Mouse (Mus musculus) heart, embryonic 13.5 days (tissue): ENCODE results near the gene Dab1. TPM values are rescaled to one million over a fixed set of nuclear protein-coding genes. Genes with fewer than 3 reads are reported as not detected.

ENCODE experiments used
- ATAC-seq: fragments of 200-750 bp; cut with Nextera tagmentation; 2 replicates; pipeline ENCODE4 v1.8.0; 2017; ENCODE audit warnings: moderate TSS enrichment; ENCODE audit not compliant: insufficient number of reproducible peaks, low FRiP score, low TSS enrichment; ENCODE audit errors: extremely low read depth
- H3K27ac ChIP-seq: fragments of 300-500 bp; sonication (generic); replicated peaks from 2 replicates; pipeline ENCODE4 v1.5.1; 2015; ENCODE audit warnings: moderate library complexity, mild to moderate bottlenecking, inconsistent platforms
- H3K27me3 ChIP-seq: fragments of 300-500 bp; sonication (generic); replicated peaks from 2 replicates; pipeline ENCODE4 v1.6.1; 2015; ENCODE audit warnings: mild to moderate bottlenecking, inconsistent platforms
- H3K36me3 ChIP-seq: fragments of 300-500 bp; sonication (generic); 2 replicates; pipeline ENCODE4 v1.6.1; 2015; ENCODE audit warnings: mild to moderate bottlenecking, inconsistent platforms
- H3K4me1 ChIP-seq: fragments of 300-500 bp; sonication (generic); 2 replicates; pipeline ENCODE4 v1.6.1; 2015; ENCODE audit warnings: inconsistent platforms
- H3K4me2 ChIP-seq: fragments of 300-500 bp; sonication (generic); 2 replicates; pipeline ENCODE4 v1.6.1; 2015; ENCODE audit warnings: inconsistent platforms, mild to moderate bottlenecking, moderate library complexity
- H3K4me3 ChIP-seq: fragments of 300-500 bp; sonication (generic); 2 replicates; pipeline ENCODE4 v1.5.1; 2015; ENCODE audit warnings: moderate library complexity, mild to moderate bottlenecking, inconsistent platforms
- H3K9ac ChIP-seq: fragments of 300-500 bp; sonication (generic); 2 replicates; pipeline ENCODE4 v1.6.1; 2015; ENCODE audit warnings: inconsistent platforms, mild to moderate bottlenecking, moderate library complexity
- H3K9me3 ChIP-seq: fragments of 300-500 bp; sonication (generic); 2 replicates; pipeline ENCODE4 v1.6.1; 2016; ENCODE audit warnings: inconsistent platforms
- WGBS: fragments of 180-500 bp; shearing (Covaris S2); methylation state at CpG from one replicate; pipeline ENCODE4 v1.1.7; 2015; ENCODE audit warnings: mixed read lengths; 5-methylcytosine and 5-hydroxymethylcytosine counted together
- polyA plus RNA-seq: library from polyadenylated mRNA; unstranded; fragments of >200 nt; fragmentation: Nextera tagmentation; extraction: Ambion mirVana; gene quantifications from 2 replicates; pipeline ENCODE4 v1.2.1, GENCODE M21; 2015

Dab1 gene
- polyA plus RNA-seq, 1 experiment from 2014 or later, result 0.48 TPM

- H3K36me3 ChIP-seq, result no peaks in the 10 kb centered on the region
- H3K9ac ChIP-seq, result no peak overlapping the region
- 85% methylated on average over 4 of the region's 4 CpGs for WGBS
- H3K27ac ChIP-seq, result no peak overlapping the region
- no peaks in the 10 kb centered on the region for H3K27me3 ChIP-seq
- no peak for ATAC-seq
- H3K4me2 ChIP-seq, result no peak overlapping the region
- no peaks in the 10 kb centered on the region for H3K4me1 ChIP-seq
- no peaks in the 10 kb centered on the region for H3K9me3 ChIP-seq
- H3K4me3 ChIP-seq, result no peak overlapping the region
Measured at GRCm38 (mm10) chr4:104680475-104680874, 1061.3 kb downstream of the Dab1 start.

GRCm38 (mm10) chr4:104686137-104686809 is 1067.1 kb downstream of the Dab1 start:
- Histone ChIP-seq H3K36me3 (no peaks in the 10 kb centered on the region), H3K27ac (no peak overlapping the region), H3K9me3 (no peaks in the 10 kb centered on the region), H3K4me2 (no peak overlapping the region), H3K4me3 (no peak overlapping the region), H3K27me3 (0 out of 2 replicates have a peak, but pooled peaks cover 3% of the 10 kb centered on the region), H3K4me1 (peaks cover 26% of the 10 kb centered on the region), H3K9ac (no peak overlapping the region)
- WGBS, result 61% methylated on average over 18 of the region's 18 CpGs
- no peak for ATAC-seq

DNA sequence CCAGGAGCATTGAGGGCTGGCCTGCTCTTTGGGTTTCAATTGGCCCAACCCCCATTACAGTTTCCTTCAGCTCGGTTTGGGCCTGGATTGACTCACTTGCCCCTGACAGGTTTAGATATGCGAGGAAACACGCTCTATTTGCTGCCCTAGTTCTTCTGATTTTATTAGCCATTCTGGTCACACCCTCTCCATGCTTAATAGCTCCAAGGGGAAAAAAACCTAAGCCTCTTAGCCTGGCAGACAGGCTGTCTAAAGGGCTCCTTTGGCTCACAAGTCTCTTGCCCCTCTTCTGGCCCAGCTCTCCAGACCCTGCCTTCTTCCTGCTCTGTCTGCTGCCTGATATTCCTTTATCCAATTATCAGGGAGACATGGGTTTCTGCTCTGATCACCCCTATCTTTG is 1069.9 kb downstream of the Dab1 start:
- Histone ChIP-seq H3K4me3 (no peak overlapping the region), H3K27me3 (peaks cover 3% of the 10 kb centered on the region; the same call in 1 of the 2 replicates), H3K27ac (no peak overlapping the region), H3K4me2 (no peak overlapping the region), H3K9me3 (no peaks in the 10 kb centered on the region), H3K9ac (no peak overlapping the region), H3K4me1 (peaks cover 29% of the 10 kb centered on the region), H3K36me3 (no peaks in the 10 kb centered on the region)
- 19% methylated on average over 3 of the region's 3 CpGs for WGBS
- ATAC-seq, result no peak

GRCm38 (mm10) chr4:104691026-104691425 is 1071.9 kb downstream of the Dab1 start:
- Histone ChIP-seq H3K4me1 (peaks cover 34% of the 10 kb centered on the region), H3K9me3 (no peaks in the 10 kb centered on the region), H3K27me3 (peaks cover 6% of the 10 kb centered on the region; the same call in 1 of the 2 replicates), H3K4me3 (no peak overlapping the region), H3K4me2 (no peak overlapping the region), H3K9ac (no peak overlapping the region), H3K27ac (no peak overlapping the region), H3K36me3 (no peaks in the 10 kb centered on the region)
- 75% methylated on average over 7 of the region's 7 CpGs for WGBS
- ATAC-seq, result no peak

DNA sequence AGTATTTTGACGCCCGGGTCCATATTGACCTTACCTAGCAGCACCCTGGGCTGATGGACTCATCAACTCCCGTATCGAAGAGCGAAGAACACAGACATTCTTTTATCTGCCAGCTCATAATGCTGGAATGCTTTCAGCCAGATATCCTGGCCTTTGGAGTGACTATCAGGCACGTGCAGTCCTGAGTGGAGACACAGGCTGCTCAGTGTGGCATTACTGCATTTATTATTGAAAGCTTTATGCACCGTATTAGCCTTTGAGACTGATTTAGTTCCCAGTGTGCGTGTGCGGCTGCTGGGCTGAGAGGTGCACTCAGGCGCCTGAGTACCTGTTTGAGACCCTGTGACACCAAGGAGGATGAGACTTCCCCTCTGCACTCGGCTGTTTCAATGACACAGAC is 1075.0 kb downstream of the Dab1 start:
- peaks cover 12% of the 10 kb centered on the region; the same call in 1 of the 2 replicates for H3K27me3 ChIP-seq
- H3K4me2 ChIP-seq, result peak overlapping the region; percentile 20; the same call in 1 of the 2 replicates
- H3K36me3 ChIP-seq, result no peaks in the 10 kb centered on the region
- no peak overlapping the region for H3K4me3 ChIP-seq
- ATAC-seq, result no peak
- 24% methylated on average over 11 of the region's 11 CpGs for WGBS
- H3K27ac ChIP-seq, result no peak overlapping the region
- peaks cover 15% of the 10 kb centered on the region for H3K4me1 ChIP-seq
- no peaks in the 10 kb centered on the region for H3K9me3 ChIP-seq
- H3K9ac ChIP-seq, result no peak overlapping the region

GRCm38 (mm10) chr4:104696522-104696921 is 1077.4 kb downstream of the Dab1 start:
- Histone ChIP-seq H3K4me1 (peaks cover 9% of the 10 kb centered on the region), H3K4me3 (no peak overlapping the region), H3K27me3 (peaks cover 19% of the 10 kb centered on the region; the same call in 1 of the 2 replicates), H3K36me3 (no peaks in the 10 kb centered on the region), H3K9me3 (no peaks in the 10 kb centered on the region), H3K27ac (no peak overlapping the region), H3K4me2 (no peak overlapping the region), H3K9ac (no peak overlapping the region)
- no peak for ATAC-seq
- 71% methylated on average over 3 of the region's 3 CpGs for WGBS

DNA sequence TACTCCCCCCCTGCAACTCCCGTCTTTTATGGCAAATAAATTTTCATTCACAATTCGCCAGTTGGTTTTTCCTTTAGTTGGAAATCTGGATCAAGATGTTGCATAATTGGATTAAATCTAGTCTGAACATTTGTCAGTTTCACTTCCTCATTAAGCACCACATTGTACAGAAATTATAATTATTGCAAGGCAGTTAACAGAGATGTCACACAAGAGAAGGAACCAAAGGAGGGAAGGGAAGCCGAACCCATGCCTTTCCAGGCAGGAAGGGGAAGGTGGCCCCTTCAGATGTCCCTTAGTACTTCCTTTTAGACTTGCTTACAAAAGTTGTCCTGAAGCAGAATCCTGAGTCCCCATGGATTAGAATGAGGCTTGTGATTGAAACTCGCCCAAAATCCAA is 1078.5 kb downstream of the Dab1 start:
- Histone ChIP-seq H3K27ac (no peak overlapping the region), H3K36me3 (no peaks in the 10 kb centered on the region), H3K9ac (no peak overlapping the region), H3K27me3 (peaks cover 22% of the 10 kb centered on the region; the same call in 1 of the 2 replicates), H3K4me3 (no peak overlapping the region), H3K4me1 (peaks cover 9% of the 10 kb centered on the region), H3K9me3 (no peaks in the 10 kb centered on the region), H3K4me2 (no peak overlapping the region)
- no peak for ATAC-seq
- WGBS, result 69% methylated on average over 4 of the region's 4 CpGs

GRCm38 (mm10) chr4:104705664-104706645 is 1086.8 kb downstream of the Dab1 start:
- H3K27me3 ChIP-seq, result peaks cover 27% of the 10 kb centered on the region; the same call in 1 of the 2 replicates
- no peak overlapping the region for H3K4me3 ChIP-seq
- no peaks in the 10 kb centered on the region for H3K36me3 ChIP-seq
- H3K4me1 ChIP-seq, result peaks cover 12% of the 10 kb centered on the region
- ATAC-seq, result no peak
- peak overlapping the region; percentile 39 for H3K4me2 ChIP-seq
- H3K9ac ChIP-seq, result no peak overlapping the region
- H3K9me3 ChIP-seq, result no peaks in the 10 kb centered on the region
- WGBS, result 49% methylated on average over 10 of the region's 10 CpGs
- no peak overlapping the region for H3K27ac ChIP-seq

DNA sequence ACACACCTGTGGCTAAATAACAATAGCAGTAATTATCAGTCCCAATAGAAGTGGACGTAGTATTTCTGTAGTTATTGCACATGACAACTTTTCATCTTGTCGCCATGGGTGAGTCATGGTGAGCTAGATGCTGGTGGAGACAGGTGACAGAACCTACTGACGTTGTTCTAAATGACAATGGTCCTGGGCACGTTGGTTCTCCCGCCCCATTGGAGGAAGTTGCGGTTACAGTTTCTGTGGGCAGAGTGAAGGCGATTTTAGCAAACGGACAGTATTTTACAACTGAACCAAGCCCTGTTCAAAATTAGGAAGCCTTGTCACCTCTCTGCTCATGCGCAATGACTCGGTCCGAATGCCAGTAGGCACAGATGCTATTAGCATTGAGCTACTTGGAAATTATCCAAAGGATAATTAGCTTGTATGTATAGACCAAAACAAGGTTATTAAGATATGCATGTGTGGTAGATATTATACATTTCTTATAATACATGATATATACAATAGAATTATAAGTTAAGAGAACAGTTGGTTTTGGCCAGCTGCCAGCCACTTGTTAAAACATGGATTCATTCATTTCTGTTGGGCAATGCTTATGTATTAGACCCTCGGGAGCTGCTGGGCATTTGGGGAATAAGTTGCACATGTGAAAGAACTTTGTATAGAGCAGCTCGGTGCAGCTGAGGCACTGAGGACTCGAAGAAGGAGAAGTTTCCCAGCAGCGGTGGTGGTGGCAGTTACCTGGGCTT is 1093.4 kb downstream of the Dab1 start:
- Histone ChIP-seq H3K9me3 (no peaks in the 10 kb centered on the region), H3K4me1 (peaks cover 16% of the 10 kb centered on the region), H3K27ac (no peak overlapping the region), H3K36me3 (no peaks in the 10 kb centered on the region), H3K4me3 (no peak overlapping the region), H3K27me3 (peaks cover 14% of the 10 kb centered on the region; the same call in 1 of the 2 replicates), H3K4me2 (no peak overlapping the region), H3K9ac (no peak overlapping the region)
- no peak for ATAC-seq
- WGBS, result 85% methylated on average over 15 of the region's 15 CpGs

GRCm38 (mm10) chr4:104714925-104715519 is 1095.9 kb downstream of the Dab1 start:
- Histone ChIP-seq H3K9me3 (no peaks in the 10 kb centered on the region), H3K36me3 (no peaks in the 10 kb centered on the region), H3K27ac (no peak overlapping the region), H3K4me3 (no peak overlapping the region), H3K9ac (no peak overlapping the region), H3K4me2 (no peak overlapping the region), H3K27me3 (peaks cover 8% of the 10 kb centered on the region; the same call in 1 of the 2 replicates), H3K4me1 (peaks cover 29% of the 10 kb centered on the region)
- 61% methylated on average over 9 of the region's 9 CpGs for WGBS
- no peak for ATAC-seq
